Mouse (Mus musculus) skeletal muscle tissue, adult 2 months (tissue): ENCODE results near the gene Aox3.

Experiments used
- DNase-seq: peaks from one replicate; pipeline ENCODE4 v3.0.0-alpha.2; 2012; ENCODE audit warnings: low read depth, low spot score

Gene Aox3

DNA sequence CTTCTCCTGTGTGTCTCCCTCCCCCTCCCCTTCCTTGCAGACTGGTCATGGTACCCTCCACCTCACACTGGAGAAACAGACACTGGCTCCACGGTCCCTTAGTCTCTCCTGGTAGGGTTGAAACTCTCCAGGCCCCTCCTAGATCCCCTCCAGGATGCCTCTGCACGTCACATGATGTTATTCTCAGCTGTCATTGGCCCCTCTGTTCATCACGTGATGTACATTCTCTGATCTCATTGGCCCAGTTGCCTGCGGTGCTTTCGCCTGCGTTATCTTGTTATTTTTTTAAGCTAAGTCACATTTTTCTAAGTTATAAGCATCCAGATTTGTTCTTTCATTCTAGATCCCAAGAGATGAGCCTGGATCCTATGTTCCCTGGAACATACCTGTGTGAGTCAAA is 7.2 kb upstream of the Aox3 start:
- no peak for DNase-seq

DNA sequence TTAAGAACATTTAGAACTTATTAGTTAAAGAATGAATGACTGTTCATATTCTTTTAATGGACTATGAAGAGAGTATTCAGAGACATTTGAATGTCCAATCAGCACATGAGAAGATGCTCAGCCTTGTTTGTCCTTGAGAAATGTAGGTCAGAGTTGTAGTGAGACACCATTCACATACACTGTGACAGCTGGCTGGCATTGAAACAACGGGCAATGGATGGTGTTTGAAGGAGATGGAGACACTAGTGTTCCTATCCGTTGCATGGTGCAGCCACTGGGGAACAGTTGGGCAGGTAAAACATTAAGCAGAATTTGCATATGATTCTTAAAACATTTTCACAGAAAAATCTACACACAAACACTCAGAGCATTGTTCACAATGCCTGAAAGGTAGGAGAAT is 5.9 kb upstream of the Aox3 start:
- DNase-seq, result no peak

DNA sequence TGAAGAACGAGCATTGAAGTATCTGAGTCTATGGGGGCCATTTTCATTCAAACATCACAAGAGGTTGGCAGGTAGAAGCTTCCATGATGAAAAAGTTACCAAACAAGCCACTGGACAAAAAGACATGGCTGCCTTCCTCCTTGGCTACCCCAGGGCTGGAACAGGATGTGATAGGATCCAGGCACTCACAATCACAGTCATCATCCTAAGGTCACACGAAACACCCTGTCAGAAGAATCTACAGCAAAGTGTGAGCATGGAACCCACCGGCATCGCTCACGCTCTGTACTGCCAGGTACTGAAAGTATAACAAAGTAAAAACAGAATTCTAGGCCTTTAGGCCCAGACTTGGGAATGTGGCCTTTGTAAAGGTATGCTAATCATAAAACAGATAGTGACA is 2.7 kb upstream of the Aox3 start:
- DNase-seq, result no peak

GRCm38 (mm10) chr1:58111315-58111714 is 1.6 kb upstream of the Aox3 start:
- no peak for DNase-seq

DNA sequence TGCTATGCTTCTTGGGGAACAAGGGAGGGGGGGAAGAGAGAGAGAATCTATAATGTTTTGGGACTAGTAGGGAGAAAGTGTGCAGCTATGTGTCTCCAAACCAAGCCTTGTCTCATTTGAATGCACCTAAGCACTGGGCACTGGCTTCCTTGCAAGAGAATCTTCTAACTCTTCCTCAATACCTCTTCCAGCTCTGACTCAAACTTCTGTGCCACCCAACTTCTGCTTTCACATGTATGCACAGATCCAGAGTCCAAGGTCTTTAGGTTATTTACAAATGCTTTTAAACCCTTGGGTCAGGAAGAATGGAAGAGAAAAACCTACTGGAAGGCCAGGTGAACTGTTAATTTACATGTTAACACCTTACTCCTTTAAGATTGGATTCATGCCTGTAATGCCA is 511 bp downstream of the Aox3 start:
- no peak for DNase-seq

- no peak for DNase-seq
Observed at GRCm38 (mm10) chr1:58114021-58114560, 1.2 kb downstream of the Aox3 start.

- no peak for DNase-seq
Observed at GRCm38 (mm10) chr1:58114666-58115375, 1.9 kb downstream of the Aox3 start.

GRCm38 (mm10) chr1:58118231-58118630 is 5.3 kb downstream of the Aox3 start:
- DNase-seq, result no peak

GRCm38 (mm10) chr1:58124901-58125300 is 12.0 kb downstream of the Aox3 start:
- DNase-seq, result no peak

GRCm38 (mm10) chr1:58137891-58138290 is 25.0 kb downstream of the Aox3 start:
- DNase-seq, result no peak

DNA sequence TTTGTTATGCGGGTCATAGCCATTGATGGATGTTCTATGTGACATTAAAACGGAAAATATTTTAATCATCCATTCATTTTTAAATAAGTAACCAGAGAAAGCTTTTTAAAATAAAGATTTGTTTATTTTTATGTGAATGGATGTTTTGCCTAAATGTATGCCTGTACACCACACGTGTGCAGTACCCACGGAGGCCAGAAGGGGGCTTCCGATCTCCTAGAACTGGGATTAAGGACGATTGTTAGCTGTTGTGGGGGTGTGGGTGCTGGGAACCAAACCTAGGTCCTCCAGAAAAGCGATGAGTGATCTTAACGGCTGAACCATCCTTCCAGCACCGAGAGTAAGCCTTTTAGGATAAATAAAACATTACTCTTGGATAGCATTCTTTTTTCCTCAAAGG is 26.1 kb downstream of the Aox3 start:
- DNase-seq, result no peak

- DNase-seq, result no peak
Observed at GRCm38 (mm10) chr1:58140607-58141006, 27.7 kb downstream of the Aox3 start.

- DNase-seq, result no peak
Observed at GRCm38 (mm10) chr1:58144384-58145069, 31.6 kb downstream of the Aox3 start.

DNA sequence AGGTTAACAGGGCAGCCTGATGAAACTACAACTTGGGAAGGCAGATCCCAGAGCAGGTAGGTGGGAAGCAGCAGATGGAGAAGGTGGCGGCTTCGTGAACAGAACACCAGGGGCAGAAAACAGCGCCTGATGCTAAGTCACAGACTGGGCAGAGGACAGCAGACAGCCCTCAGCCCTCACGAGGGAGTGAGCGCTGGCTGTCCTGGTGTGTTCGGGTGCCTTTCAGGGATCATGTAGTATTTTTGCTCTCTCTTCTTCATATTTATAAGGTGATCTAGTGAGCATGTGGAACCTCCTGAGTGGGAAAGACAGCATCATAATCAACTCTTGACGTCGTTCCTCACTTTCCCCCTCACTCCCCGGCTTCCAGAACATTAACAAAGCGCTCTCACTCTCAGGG is 33.1 kb downstream of the Aox3 start:
- DNase-seq, result no peak

DNA sequence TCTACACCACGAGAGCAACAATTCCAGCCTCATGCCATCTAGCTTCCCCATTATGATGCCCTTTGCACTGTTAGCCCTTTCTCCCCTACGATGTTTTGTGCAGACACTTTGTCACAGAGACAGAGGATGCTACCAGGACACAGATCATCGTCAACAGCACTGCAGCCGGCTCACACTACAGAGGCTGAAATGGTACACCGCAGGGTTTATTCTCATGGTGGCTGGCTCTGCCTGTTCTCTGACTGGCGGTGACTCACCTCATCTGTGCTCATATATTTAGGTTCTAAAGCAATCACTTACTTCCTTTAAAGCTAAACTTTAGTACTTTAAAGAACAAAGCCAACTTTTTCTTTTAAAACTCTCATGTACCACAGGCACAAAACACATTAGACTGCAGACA is 34.8 kb downstream of the Aox3 start:
- DNase-seq, result no peak

DNA sequence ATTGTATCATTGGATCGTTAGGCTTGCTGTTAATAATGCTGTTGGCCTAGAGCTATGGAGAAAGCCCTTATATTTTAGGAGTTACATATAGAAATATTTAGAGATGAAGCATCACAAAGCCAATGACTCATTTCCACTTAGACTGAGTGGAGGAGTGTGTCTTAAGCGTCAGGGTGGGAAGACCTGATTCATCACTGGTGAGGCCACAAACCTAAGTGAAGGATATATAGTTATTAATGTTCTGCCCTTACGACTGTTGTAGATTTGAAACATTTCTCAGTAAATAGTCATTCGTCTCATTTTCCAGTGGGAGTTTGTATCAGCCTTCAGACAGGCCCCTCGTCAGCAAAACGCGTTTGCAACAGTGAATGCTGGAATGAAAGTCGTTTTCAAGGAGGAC is 39.3 kb downstream of the Aox3 start:
- no peak for DNase-seq

- DNase-seq, result peak; percentile 10
Observed at GRCm38 (mm10) chr1:58156747-58157146, 43.8 kb downstream of the Aox3 start.

- no peak for DNase-seq
Observed at GRCm38 (mm10) chr1:58169893-58170292, 57.0 kb downstream of the Aox3 start.

GRCm38 (mm10) chr1:58188514-58189175 is 75.7 kb downstream of the Aox3 start:
- no peak for DNase-seq

DNA sequence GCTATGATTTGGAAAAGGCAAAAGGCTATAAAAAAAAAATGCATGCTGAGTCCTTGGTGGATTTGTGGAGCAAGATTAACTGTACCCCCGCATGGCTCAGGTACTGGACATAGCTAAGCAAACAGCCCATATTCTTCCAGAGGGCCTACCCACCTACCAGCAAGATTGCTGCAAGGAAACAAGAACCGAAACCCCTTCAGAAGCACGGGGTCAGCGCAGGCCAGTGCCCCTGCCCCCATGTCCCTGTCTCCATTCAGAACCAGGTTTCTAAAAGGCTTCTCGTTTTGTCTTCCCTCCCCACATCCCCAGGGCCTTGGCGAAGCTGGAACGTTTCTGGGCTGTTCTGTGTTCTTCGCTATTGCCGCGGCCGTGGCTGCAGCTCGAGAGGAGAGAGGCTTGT is 81.4 kb downstream of the Aox3 start:
- DNase-seq, result no peak

- no peak for DNase-seq
Observed at GRCm38 (mm10) chr1:58194988-58195387, 82.1 kb downstream of the Aox3 start.

- no peak for DNase-seq
Observed at GRCm38 (mm10) chr1:58195541-58195940, 82.6 kb downstream of the Aox3 start.

DNA sequence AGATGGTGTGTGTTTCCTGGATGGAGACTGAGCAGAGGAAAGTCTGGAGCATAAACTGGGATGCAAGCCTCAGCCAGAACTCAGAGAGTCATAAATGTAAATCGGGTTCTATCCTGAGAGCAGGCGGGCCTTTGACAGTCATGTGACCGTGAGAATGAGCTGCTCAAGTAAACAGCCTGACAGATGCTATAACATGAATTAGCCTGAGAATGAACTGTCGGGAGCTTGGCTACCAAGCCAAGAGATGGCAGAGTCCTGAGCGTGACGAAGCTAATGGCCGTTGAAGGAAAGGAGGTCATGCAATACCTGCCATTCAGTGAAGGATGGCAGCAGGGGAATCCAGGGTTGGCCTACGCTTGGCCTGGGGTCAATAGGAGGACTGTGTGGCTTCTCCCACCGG is 84.1 kb downstream of the Aox3 start:
- no peak for DNase-seq
